Mouse (Mus musculus) testis, adult 2 months (tissue): Measurements from ENCODE around the gene Abcc1. TPM values are rescaled to one million over a fixed set of nuclear protein-coding genes. Genes with fewer than 3 reads are reported as not detected.

ENCODE experiments used
- H3K27ac ChIP-seq: fragments of 200-500 bp; 2 replicates; pipeline ENCODE4 v1.5.1; 2012; ENCODE audit warnings: low read depth, low read length; ENCODE audit not compliant: control insufficient read depth, insufficient read depth
- H3K27me3 ChIP-seq: fragments of 200-500 bp; 2 replicates; pipeline ENCODE4 v1.6.1; 2012; ENCODE audit warnings: mild to moderate bottlenecking, low read length, moderate library complexity; ENCODE audit not compliant: control insufficient read depth, insufficient read depth
- H3K36me3 ChIP-seq: fragments of 200-500 bp; 2 replicates; pipeline ENCODE4 v1.6.1; 2012; ENCODE audit warnings: mild to moderate bottlenecking, low read length; ENCODE audit not compliant: control insufficient read depth, insufficient read depth
- H3K4me1 ChIP-seq: fragments of 200-500 bp; 2 replicates; pipeline ENCODE4 v1.6.1; 2012; ENCODE audit warnings: low read length; ENCODE audit not compliant: control insufficient read depth, insufficient read depth
- H3K4me3 ChIP-seq: fragments of 200-500 bp; 2 replicates; pipeline ENCODE4 v1.5.1; 2012; ENCODE audit warnings: low read depth, mild to moderate bottlenecking, low read length, moderate library complexity, mixed read lengths; ENCODE audit not compliant: control insufficient read depth
- CTCF ChIP-seq: fragments of 200-500 bp; IDR thresholded peaks from 2 replicates; pipeline ENCODE4 v1.5.1; 2012; ENCODE audit warnings: low read depth, mild to moderate bottlenecking, inconsistent platforms, low read length, moderate library complexity; ENCODE audit not compliant: control insufficient read depth, insufficient read depth, insufficient replicate concordance
- POLR2A ChIP-seq: fragments of 200-500 bp; IDR thresholded peaks from 2 replicates; pipeline ENCODE4 v1.6.1; 2012; ENCODE audit warnings: low read depth, mild to moderate bottlenecking, inconsistent platforms, low read length, moderate library complexity; ENCODE audit not compliant: control insufficient read depth
- polyA plus RNA-seq: library from polyadenylated mRNA; depleted of rRNA; stranded (reverse); fragments of >200 nt; gene quantifications from 2 replicates; pipeline ENCODE4 v1.2.3, GENCODE M21; 2012

Abcc1 gene
- polyA plus RNA-seq, 1 experiment = 31.1 TPM

DNA sequence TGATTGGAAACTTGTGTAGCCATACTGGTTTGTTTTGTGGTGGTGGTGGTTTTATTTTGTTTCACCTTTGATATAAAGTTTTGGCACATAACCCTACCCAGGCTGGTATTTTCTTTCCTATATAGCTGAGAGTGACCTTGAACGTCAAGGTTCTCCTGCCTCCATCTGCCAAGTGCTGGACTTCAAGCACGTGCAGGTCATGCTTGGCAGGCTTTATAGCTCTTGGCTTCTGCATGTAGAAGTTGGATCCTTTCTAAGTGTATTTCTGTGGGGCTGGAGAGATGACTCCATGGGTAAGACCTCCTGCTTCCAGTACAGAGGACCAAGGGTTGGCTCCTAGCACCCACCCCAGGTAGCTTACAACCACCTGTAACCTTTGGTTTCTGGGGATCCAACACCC lies 47.8 kb downstream of the Abcc1 start:
- Histone ChIP-seq H3K4me1 (no peaks in the 10 kb centered on the region), H3K36me3 (no peaks in the 10 kb centered on the region)

GRCm38 (mm10) chr16:14409776-14410175 lies 48.4 kb downstream of the Abcc1 start:
- TF ChIP-seq CTCF = no peak
- TF ChIP-seq POLR2A = no peak
- no peaks in the 10 kb centered on the region for H3K4me1 ChIP-seq
- no peaks in the 10 kb centered on the region for H3K27me3 ChIP-seq
- no peak overlapping the region for H3K4me3 ChIP-seq
- no peak overlapping the region for H3K27ac ChIP-seq
- no peaks in the 10 kb centered on the region for H3K36me3 ChIP-seq

More for the DNA sequence above, 47.8 kb downstream of the Abcc1 start:
- H3K27me3 ChIP-seq = no peaks in the 10 kb centered on the region
- H3K4me3 ChIP-seq = no peak overlapping the region
- no peak overlapping the region for H3K27ac ChIP-seq
- TF ChIP-seq POLR2A = no peak
- TF ChIP-seq CTCF = no peak

DNA sequence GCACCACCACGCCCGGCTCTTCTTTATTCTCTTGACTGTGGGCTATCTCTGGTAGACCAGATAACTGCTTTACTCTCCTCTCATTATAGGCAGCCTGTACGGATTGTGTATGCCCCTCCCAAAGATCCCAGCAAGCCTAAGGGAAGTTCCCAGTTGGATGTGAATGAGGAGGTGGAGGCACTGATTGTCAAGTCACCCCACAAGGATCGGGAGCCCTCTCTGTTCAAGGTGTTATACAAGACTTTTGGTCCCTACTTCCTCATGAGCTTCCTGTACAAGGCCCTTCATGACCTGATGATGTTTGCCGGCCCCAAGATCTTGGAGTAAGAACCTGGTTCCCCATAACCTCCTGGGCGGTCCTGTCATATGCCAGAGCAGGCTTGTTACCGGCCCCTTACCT lies 49.3 kb downstream of the Abcc1 start:
- H3K4me3 ChIP-seq = no peak overlapping the region
- no peaks in the 10 kb centered on the region for H3K36me3 ChIP-seq
- no peaks in the 10 kb centered on the region for H3K4me1 ChIP-seq
- TF ChIP-seq CTCF = no peak
- no peak for TF ChIP-seq POLR2A
- H3K27ac ChIP-seq = no peak overlapping the region
- no peaks in the 10 kb centered on the region for H3K27me3 ChIP-seq

DNA sequence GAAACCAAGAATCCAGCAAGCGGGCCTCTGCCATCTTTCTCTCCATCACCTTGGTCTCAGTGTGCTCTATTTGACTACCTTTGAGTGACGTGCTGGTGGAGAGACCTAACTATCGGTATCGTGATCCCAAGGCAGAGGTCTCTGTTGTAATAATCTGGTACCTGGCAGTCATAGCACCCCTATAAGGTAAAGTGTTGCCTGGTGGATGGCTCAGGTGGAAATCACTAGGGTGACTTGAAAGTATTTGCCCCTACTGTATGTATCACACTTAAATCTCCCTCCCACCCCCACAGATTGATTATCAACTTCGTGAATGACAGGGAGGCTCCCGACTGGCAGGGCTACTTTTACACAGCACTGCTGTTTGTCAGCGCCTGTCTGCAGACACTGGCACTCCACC lies 49.8 kb downstream of the Abcc1 start:
- Histone ChIP-seq H3K36me3 (no peaks in the 10 kb centered on the region), H3K4me3 (no peak overlapping the region)
- TF ChIP-seq CTCF = no peak

GRCm38 (mm10) chr16:14412551-14412950 lies 51.2 kb downstream of the Abcc1 start:
- TF ChIP-seq POLR2A (no peak), CTCF (no peak)
- H3K4me3 ChIP-seq = no peak overlapping the region
- H3K36me3 ChIP-seq = no peaks in the 10 kb centered on the region
- H3K27me3 ChIP-seq = no peaks in the 10 kb centered on the region
- H3K27ac ChIP-seq = no peak overlapping the region
- no peaks in the 10 kb centered on the region for H3K4me1 ChIP-seq

More for the DNA sequence above, 49.8 kb downstream of the Abcc1 start:
- no peaks in the 10 kb centered on the region for H3K4me1 ChIP-seq
- H3K27ac ChIP-seq = no peak overlapping the region
- H3K27me3 ChIP-seq = no peaks in the 10 kb centered on the region

DNA sequence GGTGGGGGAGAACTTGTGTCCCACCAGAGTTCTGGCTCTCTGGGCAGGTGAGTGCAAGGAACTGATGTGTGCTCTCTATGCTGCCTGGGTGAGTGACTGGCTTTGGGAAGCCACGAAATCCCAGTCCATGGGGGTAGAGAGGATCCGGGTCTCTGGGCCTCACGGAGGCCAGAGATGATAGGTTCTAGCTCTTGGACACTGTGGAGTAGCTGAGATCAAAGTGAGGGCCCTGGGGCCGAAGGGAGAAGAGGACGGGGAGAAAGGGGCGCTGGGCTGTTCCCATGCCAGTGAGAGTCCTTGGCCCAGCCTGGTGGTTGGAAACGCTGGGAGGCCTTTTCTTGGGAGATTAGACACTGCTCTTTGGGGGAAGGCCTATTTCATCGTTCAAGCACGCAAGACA lies 53.8 kb downstream of the Abcc1 start:
- Histone ChIP-seq H3K27ac (no peak overlapping the region), H3K36me3 (no peaks in the 10 kb centered on the region), H3K4me1 (no peaks in the 10 kb centered on the region), H3K27me3 (no peaks in the 10 kb centered on the region), H3K4me3 (no peak overlapping the region)
- no peak for TF ChIP-seq POLR2A

DNA sequence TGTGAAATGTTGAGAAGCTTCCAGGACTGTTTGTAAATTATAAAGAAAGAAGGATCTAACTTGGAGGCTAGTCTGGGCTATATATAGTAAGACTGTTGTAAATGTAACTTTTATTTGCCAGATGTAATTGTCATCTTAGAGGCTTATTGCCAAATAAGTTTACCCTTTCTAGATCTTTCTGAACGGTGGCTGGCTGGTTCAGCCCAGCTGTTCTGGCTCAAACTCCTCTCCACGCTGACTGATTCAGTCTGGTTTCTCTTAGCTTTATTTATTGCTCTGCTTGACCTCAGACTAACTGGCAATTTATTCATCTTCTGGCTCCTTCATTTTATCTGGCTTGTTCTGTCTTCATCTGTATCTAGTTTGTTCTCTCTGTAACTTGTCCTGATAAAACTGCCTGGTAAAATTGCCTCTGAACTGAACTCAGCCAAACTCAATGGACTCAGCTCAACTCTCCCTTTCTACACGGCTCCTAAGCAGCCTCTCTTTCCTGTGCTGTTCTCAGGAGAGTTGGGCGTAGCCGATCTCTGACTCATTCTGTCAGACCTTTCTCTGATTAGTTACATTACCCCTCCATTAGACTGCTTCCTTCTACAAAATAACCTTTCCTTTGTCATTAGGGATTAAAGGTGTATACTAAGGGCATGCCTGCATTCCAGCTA lies 55.7 kb downstream of the Abcc1 start:
- no peak overlapping the region for H3K4me3 ChIP-seq
- H3K4me1 ChIP-seq = no peaks in the 10 kb centered on the region
- no peak overlapping the region for H3K27ac ChIP-seq
- no peaks in the 10 kb centered on the region for H3K27me3 ChIP-seq
- H3K36me3 ChIP-seq = no peaks in the 10 kb centered on the region
- no peak for TF ChIP-seq CTCF
- no peak for TF ChIP-seq POLR2A

- Histone ChIP-seq H3K4me3 (no peak overlapping the region), H3K4me1 (no peaks in the 10 kb centered on the region), H3K27me3 (no peaks in the 10 kb centered on the region), H3K27ac (no peak overlapping the region), H3K36me3 (no peaks in the 10 kb centered on the region)
- TF ChIP-seq POLR2A (no peak), CTCF (no peak)
Observed at GRCm38 (mm10) chr16:14420496-14421132, 59.3 kb downstream of the Abcc1 start.
